Mouse (Mus musculus): Measurements from ENCODE around the gene Bcar1.
A peak's percentile ranks its signal among the peaks of the same experiment; 100 is the strongest.

Bcar1 gene

DNA sequence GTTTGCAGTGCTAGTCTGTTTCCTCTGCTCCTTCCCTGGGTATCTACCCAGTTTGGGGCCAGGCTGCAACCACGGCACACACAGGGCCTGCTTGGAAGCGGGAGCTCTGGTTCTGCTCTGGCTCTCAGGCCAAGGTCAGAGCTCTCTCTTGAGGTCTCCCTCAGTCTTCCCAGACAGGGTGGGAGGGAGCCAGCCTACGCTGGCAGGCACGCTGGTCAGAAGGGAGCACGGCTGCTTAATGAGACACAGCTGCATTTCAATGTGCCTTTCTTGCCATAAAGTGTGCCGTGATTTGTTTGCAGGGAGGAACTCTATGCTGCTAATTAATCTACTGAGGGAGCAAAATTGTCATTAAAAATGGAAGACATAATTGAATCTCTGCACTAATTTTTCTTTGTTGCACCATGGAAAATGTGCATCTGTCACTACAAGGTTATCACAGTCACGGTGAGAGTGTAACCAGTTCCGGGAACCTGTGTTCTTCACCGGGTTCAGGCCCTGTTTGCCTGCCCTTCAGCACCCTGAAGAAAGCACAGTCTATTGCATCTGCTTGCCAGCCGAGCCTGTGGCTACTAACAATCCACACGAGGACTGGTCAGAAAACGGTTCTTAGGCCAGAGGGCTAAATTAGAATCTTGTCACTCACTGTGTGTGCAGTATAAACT lies 26.3 kb upstream of the Bcar1 start:
- peak; percentile 61 for DNase-seq (ENCODE audit: low read depth, low spot score)

DNA sequence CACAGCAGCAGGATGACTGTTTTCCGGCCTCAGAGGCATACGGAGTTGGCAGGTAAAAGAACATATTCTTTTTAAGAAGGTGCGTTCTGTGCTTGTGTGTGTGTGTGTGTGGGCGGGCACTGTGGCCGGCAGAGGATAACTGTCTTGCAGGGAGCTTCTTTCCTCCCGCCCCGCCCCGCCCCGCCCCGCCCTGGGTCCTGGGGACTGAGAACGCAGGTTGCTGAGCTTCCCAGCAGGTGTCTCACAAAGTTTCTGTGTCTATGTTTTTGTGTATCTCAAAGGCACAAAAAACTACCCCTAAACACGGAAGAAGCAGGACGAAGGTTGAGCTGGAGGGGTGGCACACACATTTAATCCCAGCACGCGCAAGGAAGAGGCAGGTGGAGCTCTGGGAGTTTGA lies 25.7 kb upstream of the Bcar1 start:
- no peak for DNase-seq (ENCODE audit: low read depth, low spot score)

DNA sequence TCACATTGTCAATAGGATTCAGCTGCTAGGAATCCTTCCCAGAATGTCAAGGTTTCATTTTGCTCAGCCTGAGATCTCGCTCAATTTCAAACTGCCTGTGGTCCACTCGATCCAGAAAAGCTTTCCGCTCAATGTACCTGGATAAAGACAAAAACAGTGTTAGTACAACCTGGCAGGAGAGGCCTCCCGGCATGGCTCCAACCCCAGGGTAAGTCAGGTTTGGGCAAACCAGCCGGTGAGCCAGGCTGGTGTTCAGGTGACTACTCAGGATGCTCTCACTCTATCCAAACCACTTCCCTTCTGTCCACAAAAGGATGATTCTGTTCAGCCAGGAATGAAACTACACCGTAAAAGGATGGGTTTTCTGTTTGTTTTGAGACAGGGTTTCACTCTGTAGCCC lies 25.0 kb upstream of the Bcar1 start:
- DNase-seq (ENCODE audit: low read depth, low spot score): peak; percentile 60

DNA sequence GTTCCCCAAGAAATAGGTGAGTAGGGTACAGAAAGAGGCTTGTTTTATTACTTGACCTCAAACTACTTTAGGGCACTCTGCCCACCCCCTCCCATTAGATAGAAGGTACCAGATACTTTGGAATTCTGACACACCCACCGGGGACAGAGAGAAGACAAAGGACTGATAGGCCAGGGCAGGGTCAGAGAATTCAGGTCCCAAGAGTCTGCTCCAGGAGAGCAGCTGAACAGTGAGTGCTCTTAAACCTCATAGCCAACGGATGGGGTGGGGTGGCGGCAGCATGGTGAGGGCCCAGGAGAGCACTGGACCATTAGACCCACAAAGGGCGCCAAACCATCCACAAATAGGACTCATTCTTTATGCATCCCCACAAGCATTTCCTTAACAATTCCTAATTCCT lies 22.0 kb upstream of the Bcar1 start:
- DNase-seq (ENCODE audit: low read depth, low spot score): no peak

DNA sequence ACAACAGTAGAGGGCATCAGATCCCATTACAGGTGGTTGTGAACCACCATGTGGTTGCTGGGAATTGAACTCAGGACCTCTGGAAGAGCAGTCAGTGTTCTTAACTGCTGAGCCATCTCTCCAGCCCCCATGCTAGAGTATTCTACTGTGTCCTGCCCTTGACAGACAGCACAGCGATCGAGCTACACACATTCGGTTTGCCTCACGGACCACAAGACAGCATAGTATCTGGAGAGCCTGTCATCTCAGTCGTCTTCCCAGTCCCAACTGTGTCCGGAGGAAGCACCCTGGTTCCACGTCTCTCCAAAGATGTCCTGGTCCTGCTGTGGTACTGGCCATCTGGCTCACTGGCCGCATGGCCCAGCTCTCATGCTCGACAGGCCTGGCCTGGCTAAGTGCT lies 21.5 kb upstream of the Bcar1 start:
- DNase-seq (ENCODE audit: low read depth, low spot score): no peak

DNA sequence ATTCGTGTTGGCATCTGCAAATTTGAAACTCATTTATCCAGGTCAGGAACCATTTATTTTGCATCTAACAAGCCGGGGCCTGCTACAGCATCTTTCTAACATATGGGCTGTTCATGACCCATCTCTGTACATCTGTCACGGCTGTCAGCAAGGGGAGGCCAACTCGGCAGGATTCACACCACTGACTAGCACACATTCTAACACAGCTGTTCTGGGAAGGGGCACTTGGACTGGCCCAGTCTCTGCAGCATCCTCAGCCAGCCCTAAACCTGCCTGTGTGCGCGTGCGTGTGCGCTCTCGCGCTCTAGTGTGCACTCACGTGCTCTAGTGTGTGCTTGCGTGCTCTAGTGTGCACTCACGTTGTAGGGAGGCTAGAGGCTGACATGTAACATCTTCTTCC lies 17.1 kb upstream of the Bcar1 start:
- DNase-seq (ENCODE audit: low read depth, low spot score): no peak

DNA sequence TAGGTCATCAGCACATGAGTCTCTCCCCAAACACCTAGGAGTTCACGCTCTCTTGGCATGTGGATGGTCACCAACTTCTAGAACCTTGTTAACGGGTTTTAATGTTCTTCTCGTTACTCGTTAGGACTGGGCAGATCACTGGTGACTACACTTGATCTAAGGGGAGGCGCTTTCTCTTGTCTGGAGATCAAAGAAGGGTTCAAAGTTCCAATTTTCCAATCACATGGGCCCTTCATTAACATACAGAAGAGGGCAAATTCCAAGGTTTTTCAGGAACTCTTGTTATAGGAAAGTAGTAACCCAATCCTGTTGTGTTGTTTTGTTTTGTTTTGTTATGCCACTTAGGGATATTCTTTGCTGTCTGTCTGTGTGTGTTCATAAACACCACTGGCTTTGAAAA lies 15.2 kb upstream of the Bcar1 start:
- DNase-seq (ENCODE audit: low read depth, low spot score): no peak

DNA sequence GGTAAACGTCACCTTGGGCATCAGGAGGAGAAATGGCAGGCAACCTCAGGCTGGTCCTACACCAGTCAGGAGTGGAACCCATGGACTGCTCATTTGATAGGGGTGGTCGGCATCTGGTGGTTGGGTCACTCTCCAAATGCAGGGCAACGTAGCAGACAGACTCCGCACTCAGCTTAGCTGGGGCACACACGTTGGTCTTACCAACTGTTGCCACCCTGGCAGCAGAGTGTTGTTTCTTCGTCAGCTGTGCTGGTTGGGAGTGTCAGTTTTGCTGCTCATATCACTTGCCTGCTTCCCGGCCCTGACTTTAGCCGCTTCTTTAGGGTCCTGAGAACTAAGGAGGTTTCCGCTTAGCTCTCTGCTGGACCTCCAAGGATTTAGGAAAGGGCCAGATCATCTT lies 14.0 kb upstream of the Bcar1 start:
- no peak for DNase-seq (ENCODE audit: low read depth, low spot score)

DNA sequence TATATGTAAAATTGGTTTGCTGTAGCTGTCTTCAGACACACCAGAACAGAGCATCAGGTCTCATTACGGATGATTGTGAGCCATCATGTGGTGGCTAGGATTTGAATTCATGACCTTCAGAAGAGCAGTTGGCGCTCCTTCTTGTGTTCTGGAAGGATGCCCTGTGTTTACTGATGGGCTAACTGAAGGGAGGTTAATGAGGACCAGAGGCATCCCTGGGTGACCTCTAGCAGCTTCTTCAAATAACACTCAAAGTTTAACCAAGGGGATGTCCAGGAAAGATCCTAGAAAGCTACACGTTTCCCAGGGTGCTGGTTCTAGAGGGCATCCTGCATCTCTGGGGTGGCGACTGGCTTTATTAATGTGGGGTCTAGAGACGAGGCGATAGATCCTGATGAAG lies 11.1 kb upstream of the Bcar1 start:
- no peak for DNase-seq (ENCODE audit: low read depth, low spot score)

DNA sequence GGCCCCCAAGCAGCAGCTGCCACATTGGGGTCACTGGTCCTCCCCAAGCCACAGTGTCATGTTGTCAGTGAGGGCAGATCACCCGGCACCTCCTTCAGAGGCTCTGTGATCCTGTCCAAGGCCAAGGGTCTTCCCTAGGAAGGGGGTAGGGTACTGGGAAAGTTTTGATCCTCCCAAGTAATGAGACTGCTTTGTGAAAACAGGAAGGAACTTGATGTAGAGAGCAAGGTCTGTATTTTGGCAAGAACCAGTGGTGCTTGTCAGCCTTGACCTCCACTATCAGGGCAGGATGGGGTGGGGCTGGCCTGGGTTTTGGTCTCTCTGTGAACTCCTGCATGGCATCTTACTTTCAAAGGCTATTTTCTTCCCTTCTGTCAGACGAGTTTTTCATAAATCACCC lies 10.5 kb upstream of the Bcar1 start:
- DNase-seq (ENCODE audit: low read depth, low spot score): no peak

DNA sequence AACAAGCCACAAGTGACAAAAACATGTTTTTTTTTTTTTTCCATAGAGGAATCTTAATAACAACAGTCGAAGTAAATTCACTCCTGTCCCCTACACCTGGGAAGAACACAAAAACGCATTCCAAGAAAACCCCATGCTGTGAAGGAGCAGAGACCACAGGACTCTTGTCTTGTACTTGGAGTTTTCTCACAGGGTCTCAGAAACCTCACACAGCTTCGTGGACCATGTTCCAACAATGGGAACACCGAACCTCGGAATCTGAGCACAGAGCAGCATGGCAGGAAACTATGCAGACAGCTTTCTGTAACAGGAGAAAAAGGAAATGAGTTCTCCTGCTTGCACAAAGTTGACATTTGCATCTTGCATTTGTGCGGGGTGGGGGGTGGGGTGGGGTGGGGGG lies 5.2 kb upstream of the Bcar1 start:
- no peak for DNase-seq (ENCODE audit: low read depth, low spot score)

DNA sequence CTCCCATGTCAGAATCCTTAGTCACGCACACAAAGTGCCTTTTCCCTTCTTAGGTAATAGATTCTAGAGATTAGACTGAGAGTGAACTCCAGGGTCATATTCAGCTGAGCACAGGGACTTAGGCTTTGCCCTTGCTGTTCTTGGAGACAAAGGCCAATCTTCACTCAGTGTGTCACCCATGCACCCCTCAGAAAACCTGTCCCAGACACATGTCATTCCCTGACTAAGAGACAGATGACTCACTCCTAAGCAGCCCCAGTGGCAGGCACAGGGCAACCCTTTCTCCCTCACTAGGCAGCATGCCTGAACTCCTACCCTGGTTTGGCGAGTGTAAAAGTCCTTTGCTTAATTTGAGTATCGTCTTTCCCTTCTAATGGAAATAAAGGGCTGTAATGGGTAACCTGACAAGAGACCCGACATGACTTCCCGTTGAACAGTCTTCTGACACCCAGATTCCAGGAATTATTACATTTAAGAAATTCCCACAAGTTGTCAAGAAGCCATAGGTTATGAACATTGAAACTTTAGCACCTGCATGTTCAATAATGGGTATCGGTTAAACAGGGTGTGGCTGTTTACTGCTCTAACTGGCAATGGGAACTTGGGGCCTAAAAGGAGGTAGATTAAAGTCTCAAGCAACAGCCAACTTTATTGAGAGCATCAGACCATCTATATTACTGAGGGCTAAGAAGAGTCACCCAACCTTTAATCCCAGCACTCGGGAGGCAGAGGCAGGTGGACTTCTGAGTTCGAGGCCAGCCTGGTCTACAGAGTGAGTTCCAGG lies 4.4 kb upstream of the Bcar1 start:
- DNase-seq (ENCODE audit: low read depth, low spot score): no peak

DNA sequence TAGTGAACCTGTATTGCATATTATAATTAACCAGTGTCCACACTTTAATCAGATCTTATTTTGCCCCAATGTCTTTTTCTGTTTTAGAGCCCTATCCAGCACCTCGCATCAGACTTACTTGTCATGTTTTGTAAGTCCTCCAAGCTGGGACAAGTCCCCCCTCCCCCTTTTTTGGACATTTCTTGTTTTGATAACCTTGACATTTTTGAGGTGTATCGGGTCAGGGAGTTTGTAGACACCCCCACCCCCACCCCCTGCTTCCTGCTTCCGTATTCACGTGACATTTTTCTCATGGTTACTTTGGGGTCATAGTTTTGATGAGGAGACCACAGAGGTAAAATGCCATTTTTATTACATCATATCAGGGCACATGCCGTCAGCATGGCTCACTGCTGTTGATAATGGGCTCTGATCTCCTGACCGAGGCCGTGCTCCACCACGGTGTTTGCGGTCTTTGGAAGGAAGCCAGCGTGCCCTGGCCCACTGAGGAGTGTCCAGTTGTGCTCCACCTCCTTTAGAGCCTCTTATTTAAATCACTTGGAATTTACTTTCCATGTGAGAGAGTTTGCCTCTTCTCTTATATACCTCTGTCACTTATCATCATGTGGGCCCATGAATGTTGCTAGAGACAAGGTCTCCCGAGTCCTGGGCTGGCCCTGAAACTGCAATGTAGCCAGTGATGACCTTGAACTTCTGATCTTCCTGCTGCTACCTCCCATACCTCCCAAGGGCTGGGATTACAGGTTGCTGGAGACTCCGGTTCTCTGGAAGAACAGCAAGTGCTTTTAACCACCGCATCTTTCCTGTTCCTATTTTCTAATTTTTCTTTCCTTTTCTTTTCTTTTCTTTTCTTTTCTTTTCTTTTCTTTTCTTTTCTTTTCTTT lies 3.2 kb upstream of the Bcar1 start:
- no peak for DNase-seq (ENCODE audit: low read depth, low spot score)

DNA sequence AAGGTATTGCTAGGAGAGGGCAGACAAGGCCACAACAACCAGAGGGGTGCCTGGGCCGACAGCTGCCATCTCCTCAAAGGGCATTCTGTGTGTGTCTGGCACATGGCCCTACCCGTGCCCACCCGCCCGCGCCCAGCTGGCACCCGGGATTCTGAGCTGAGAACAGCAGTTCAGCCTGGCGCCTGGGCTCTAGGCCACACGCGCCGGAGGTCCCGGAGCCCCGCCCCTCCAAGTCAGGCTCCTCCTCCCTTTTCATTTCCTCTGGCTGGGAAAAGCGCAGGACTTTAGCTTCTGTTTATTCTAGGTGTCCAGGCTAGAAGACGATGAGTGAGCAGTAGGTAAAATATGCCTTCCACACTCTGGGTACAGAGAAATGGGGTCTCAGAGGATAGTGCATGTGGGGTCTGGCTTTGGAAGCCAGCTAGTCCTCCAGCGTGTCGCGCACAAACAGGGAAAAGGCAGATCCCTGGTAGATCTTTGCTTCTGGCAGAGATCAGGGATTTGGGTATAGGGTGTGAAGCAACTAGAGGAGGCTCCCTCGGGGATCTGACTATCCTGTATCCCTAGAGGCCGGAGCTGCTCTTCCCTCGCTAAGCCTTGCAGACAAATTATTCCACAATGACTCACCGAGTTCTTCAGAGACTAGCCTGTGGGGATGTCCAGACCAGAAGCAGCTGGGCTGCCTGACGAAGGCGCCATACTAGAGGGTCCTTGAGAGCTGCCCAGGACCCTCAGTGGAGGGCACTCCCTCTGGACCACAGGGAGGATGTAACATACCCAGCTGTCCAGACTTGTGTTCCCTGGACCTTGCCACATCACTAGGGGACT lies 2.2 kb upstream of the Bcar1 start:
- DNase-seq (ENCODE audit: low read depth, low spot score): peak; percentile 85

DNA sequence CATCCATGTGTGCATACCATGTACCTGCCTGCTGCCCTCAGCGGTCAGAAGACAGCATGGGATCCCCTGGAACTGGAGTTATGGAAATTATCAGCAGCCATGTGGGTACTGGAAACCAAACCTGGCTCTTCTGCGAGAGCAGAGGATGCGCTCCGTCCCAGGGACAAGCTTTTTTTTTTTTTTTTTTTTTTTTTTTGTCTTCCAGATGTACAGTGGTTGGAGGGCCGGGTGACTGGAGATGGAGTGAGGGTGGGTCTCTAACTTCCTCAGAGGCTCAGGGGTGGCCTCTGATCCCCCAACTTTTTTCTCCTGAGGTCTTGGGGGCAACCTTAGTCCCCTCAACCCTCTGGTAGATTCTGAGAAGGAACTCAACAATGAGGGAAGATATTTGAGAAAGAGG lies 1.5 kb upstream of the Bcar1 start:
- DNase-seq (ENCODE audit: low read depth, low spot score): no peak

DNA sequence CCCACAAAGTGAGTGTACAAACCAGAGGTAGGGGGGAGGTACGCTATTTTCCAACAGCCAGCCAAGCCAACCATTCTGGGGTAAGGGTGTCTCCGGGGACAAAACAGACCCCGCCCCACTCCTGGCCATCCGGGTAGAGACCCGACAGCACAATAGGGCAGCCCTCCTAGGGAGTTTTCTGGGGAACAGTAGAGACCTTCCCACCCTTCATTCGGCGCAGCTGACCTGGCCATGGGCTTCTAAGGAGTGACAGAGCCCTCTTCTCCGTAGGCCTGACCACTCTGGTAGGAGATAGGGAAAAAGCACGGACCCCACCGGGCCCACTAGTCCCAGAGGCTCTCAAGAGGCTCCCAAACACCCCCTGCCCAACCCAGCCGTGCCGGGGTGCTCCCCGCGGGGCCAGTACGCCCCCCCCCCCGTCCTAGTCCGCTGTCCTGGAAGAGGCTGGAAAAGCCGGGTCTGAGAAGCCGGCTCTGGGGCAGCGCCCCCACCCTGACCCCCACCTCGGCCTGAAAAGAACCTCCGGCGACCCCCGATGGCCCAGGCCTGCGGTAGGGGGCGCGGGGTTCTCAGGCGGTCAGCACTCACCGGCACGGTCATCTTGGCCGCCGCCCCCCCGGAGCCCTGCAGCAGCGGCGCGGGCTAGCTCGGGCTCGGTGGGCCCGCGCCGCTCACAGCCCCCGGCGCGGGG lies 363 bp downstream of the Bcar1 start:
- DNase-seq (ENCODE audit: low read depth, low spot score): no peak

DNA sequence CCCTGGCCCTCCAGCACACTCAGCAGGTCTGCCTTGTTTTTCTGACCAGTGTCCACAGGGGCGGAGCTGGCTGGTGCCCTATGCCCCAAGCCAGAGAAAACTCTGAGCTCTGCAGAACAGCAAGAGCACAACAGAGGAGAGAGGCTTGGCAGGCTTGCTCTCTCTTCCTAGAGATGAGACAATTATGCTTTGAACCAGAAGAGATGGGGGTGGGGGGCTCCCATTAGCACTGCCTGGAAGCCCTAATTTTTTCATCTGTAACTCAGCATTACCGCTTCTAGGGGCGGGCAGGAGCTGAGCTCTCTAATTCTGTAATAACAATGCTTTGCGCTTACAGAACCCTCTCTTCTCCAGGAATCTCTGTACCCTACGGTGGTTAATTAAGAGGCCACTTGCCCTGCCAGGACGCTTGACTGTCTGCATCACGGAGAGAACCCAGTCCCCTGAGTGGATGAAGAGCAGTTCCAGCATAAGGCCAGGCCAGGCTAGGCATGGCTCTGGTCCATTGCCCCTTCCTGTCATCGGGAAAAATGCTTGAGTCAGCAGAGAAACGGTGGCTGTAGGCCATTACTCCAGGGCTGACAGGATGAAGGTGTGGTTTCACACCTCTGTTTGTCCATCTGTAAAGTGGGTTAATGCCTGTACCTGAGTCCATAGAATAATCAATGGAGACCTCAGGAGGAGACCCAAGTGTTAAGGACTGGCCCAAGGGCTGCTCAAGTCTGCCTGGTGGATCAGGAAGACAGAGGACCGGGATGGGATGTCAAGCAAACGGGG lies 1.2 kb downstream of the Bcar1 start:
- DNase-seq (ENCODE audit: low read depth, low spot score): peak; percentile 88

DNA sequence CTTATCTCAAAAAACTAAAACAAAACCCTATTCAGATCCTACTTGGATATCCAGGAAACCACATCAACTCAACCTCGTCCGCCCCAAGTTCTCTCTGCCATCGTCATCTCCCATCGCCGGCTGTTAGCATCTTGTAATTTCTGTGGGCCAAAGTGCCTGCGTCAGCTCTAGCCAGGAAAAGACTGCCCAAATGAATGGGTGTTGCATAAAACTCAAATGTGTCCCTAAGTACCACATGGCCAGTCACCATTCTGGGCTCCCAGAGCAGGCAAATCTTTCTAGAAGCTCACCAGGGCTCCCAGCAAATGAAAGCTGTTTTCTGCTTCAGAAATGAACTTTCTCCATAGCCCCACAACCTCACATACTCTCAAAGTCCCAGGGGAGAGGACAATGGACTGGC lies 2.1 kb downstream of the Bcar1 start:
- peak; percentile 78 for DNase-seq (ENCODE audit: low read depth, low spot score)

DNA sequence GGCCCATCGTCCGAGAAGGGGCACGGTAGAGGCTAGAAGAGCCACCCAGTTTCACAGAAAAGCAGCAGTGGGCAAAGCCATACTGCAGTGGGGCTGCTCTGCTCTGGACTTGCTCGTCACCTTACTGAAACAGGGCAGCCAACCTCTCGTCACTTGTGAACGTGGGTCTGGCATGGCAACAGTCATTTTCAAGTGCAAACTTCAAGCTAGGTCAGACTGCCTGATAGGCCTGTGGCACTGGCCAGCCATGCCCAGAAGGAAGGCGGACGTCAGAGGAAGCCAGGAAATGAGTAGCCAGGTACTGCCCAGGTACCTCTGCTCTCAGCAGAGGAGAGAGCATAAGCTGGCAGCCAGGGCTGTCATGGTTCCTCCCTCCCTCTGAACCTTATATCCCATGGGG lies 2.6 kb downstream of the Bcar1 start:
- DNase-seq (ENCODE audit: low read depth, low spot score): no peak

DNA sequence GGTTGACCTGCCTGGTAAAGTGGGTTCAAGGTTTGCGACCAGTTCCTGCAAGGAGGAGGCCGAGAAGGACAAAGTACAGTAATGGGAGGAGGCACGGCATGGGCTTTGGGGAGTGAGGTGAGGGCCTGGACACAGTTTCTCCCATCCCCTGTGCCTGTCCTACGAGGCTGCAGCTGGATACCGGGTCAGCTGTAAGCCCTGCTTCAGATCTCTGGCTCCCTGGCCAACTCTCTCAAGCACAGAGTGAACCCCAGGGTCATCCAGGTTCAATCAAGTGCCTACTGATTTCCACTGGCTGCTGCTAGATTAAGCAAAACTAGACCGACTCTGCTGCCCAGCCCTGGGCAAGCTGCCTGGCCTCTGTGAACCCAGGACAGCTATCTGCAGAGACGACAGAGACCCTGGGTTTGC lies 3.3 kb downstream of the Bcar1 start:
- no peak for DNase-seq (ENCODE audit: low read depth, low spot score)

Measured in brain, adult 2 months (tissue).